Mouse (Mus musculus): ENCODE data around the gene Recql.

- TF ChIP-seq CTCF (IDR thresholded peaks at IDR 0.05) (peak; percentile 22; the same call in 1 of the 2 replicates), EP300 (IDR thresholded peaks at IDR 0.05) (no peak)
These were observed 60.3 kb downstream of the Recql start for GRCm38 (mm10) chr6:142326598-142326997.
